17 mouse cellular contexts compared by ENCODE assay signal in genomic region chr2:137869676-137870075, GRCm38 (mm10).
DNase-seq lines count a peak whose midpoint lies in the region; ATAC-seq and TF ChIP-seq lines count a peak whose summit lies in the region.
"Had no signal": no experiment of that assay in that cellular context is flagged by ENCODE, and none has a peak within 500 bp of the region (broad histone marks: within the 10 kb centered on the region; RNA-seq: fewer than 3 reads in every experiment).

No protein-coding gene starts in this region.

- no peaks in the 10 kb centered on the region for H3K4me1 ChIP-seq in liver, adult 2 months (ENCODE audit: control insufficient read depth, insufficient read depth, low read length)
- no peaks in the 10 kb centered on the region for H3K4me1 ChIP-seq in liver, embryonic 12.5 days
- H3K4me1 ChIP-seq in stomach, postnatal 0 days (replicated peaks; ENCODE audit: control insufficient read depth, insufficient read depth) = no peaks in the 10 kb centered on the region
- H3K4me1 ChIP-seq: embryonic facial prominence, embryonic 12.5 days; heart, embryonic 10.5 days; hindbrain, embryonic 10.5 days had no signal

- no peaks in the 10 kb centered on the region for H3K79me2 ChIP-seq in liver, adult 2 months (ENCODE audit: control insufficient read depth, insufficient read depth, low read length)

- H3K4me3 ChIP-seq in liver, adult 2 months (ENCODE audit: insufficient read depth, low read depth, low read length) = no peak overlapping the region
- no peak overlapping the region for H3K4me3 ChIP-seq in liver, embryonic 12.5 days
- no peak overlapping the region for H3K4me3 ChIP-seq in stomach, postnatal 0 days (ENCODE audit: low read depth, low read length)
- no peak overlapping the region for H3K4me3 ChIP-seq in left cerebral cortex, adult 2 months
- H3K4me3 ChIP-seq: embryonic facial prominence, embryonic 12.5 days; heart, embryonic 10.5 days; hindbrain, embryonic 10.5 days had no signal

- TF ChIP-seq EP300 in stomach, postnatal 0 days (optimal IDR thresholded peaks at IDR 0.05) = no peak

- no peak for TF ChIP-seq POLR2A in liver, adult 2 months (IDR thresholded peaks at IDR 0.05; ENCODE audit: extremely low read depth, insufficient read depth, low read length)

- intact Hi-C loops in left cerebral cortex, adult 2 months (cut with DNase I) = no loop called here

- no peaks in the 10 kb centered on the region for H3K27me3 ChIP-seq in liver, adult 2 months (ENCODE audit: control insufficient read depth, insufficient read depth, low read length)
- H3K27me3 ChIP-seq in liver, embryonic 12.5 days (replicated peaks) = no peaks in the 10 kb centered on the region
- H3K27me3 ChIP-seq in stomach, postnatal 0 days (ENCODE audit: control insufficient read depth, insufficient read depth, low read length) = no peaks in the 10 kb centered on the region
- H3K27me3 ChIP-seq: embryonic facial prominence, embryonic 12.5 days had no signal

- H3K9me3 ChIP-seq in liver, embryonic 12.5 days (replicated peaks) = no peaks in the 10 kb centered on the region
- no peaks in the 10 kb centered on the region for H3K9me3 ChIP-seq in stomach, postnatal 0 days (ENCODE audit: control insufficient read depth, low read length)
- H3K9me3 ChIP-seq: embryonic facial prominence, embryonic 12.5 days; heart, embryonic 10.5 days; hindbrain, embryonic 10.5 days had no signal

- H3K4me2 ChIP-seq in liver, embryonic 12.5 days = no peak overlapping the region
- no peak overlapping the region for H3K4me2 ChIP-seq in stomach, postnatal 0 days (replicated peaks; ENCODE audit: low read depth)
- H3K4me2 ChIP-seq: embryonic facial prominence, embryonic 12.5 days had no signal

- no peak overlapping the region for H3K27ac ChIP-seq in liver, adult 2 months (replicated peaks; ENCODE audit: insufficient read depth, low read depth, low read length)
- no peak overlapping the region for H3K27ac ChIP-seq in liver, embryonic 12.5 days
- H3K27ac ChIP-seq in stomach, postnatal 0 days (replicated peaks) = peak overlapping the region; percentile 8; the same call in 1 of the 2 replicates
- H3K27ac ChIP-seq in left cerebral cortex, adult 2 months = no peak overlapping the region
- H3K27ac ChIP-seq: embryonic facial prominence, embryonic 12.5 days; heart, embryonic 10.5 days; hindbrain, embryonic 10.5 days had no signal

- no peak overlapping the region for H3K9ac ChIP-seq in liver, adult 2 months (ENCODE audit: low read depth, low read length)
- no peak overlapping the region for H3K9ac ChIP-seq in liver, embryonic 12.5 days
- H3K9ac ChIP-seq in stomach, postnatal 0 days (ENCODE audit: low read length) = no peak overlapping the region
- H3K9ac ChIP-seq: embryonic facial prominence, embryonic 12.5 days had no signal

- WGBS in liver, adult 2 months = 41% methylated on average over 4 of the region's 4 CpGs
- WGBS in liver, embryonic 12.5 days (ENCODE audit: insufficient replicate concordance) = 53% methylated on average over 4 of the region's 4 CpGs
- WGBS in large intestine, adult 2 months = 26% methylated on average over 4 of the region's 4 CpGs
- 52% methylated on average over 4 of the region's 4 CpGs for WGBS in stomach, postnatal 0 days

- no peak for TF ChIP-seq CTCF in liver, adult 2 months (IDR thresholded peaks at IDR 0.05; ENCODE audit: low read depth, low read length)
- no peak for TF ChIP-seq CTCF in stomach, postnatal 0 days (IDR thresholded peaks at IDR 0.05; ENCODE audit: low read depth)
- TF ChIP-seq CTCF in left cerebral cortex, adult 2 months (IDR thresholded peaks at IDR 0.05) = no peak

- ATAC-seq in liver, embryonic 12.5 days = no peak
- ATAC-seq in stomach, postnatal 0 days (ENCODE audit: low FRiP score, low TSS enrichment) = peak; percentile 91
- ATAC-seq: forebrain, embryonic 16.5 days had no signal

- no peaks in the 10 kb centered on the region for H3K36me3 ChIP-seq in liver, adult 2 months (ENCODE audit: control insufficient read depth, insufficient read depth, low read length)
- H3K36me3 ChIP-seq in liver, embryonic 12.5 days = no peaks in the 10 kb centered on the region
- no peaks in the 10 kb centered on the region for H3K36me3 ChIP-seq in stomach, postnatal 0 days (ENCODE audit: control insufficient read depth, insufficient read depth, low read length)
- H3K36me3 ChIP-seq: embryonic facial prominence, embryonic 12.5 days; heart, embryonic 10.5 days; hindbrain, embryonic 10.5 days had no signal

- DNase-seq in liver, adult 2 months (ENCODE audit: extremely low read depth, low read depth, low spot score) = peak; percentile 8
- DNase-seq in large intestine, adult 2 months (ENCODE audit: low read depth, low spot score) = peak; percentile 31
- peak; percentile 37 for DNase-seq in lung, postnatal 36 days
- peak; percentile 61 for DNase-seq in stomach, postnatal 0 days (ENCODE audit: low spot score)
- no peak for DNase-seq in thymus, postnatal 10 days (ENCODE audit: low spot score in 2 of 2)
- DNase-seq in left cerebral cortex, adult 2 months (ENCODE audit: extremely low spot score in 1 of 2, low spot score in 2 of 2) = no peak
- DNase-seq: adrenal gland, postnatal 10 days; cerebellum, adult 11 months; cerebellum, adult 8-10 months; gastrocnemius, postnatal 10 days; heart, adult 18-20 months; heart, postnatal 10 days had no signal

Comparison
In these comparisons a context has a peak if more than half of its experiments do, and no peak if none do; other contexts are left out.
1. DNase-seq: peak in liver, adult 2 months (single experiment), large intestine, adult 2 months (single experiment), lung, postnatal 36 days (single experiment) and stomach, postnatal 0 days (single experiment); none in thymus, postnatal 10 days (0 of 2) and left cerebral cortex, adult 2 months (0 of 2).